Mouse (Mus musculus) neural tube, embryonic 14.5 days (tissue): ENCODE results near the gene Dlgap5. TPM values are rescaled to one million over a fixed set of nuclear protein-coding genes. Genes with fewer than 3 reads are reported as not detected.
A peak's percentile ranks its signal among the peaks of the same experiment; 100 is the strongest.

ENCODE experiments used
- ATAC-seq: fragments of 200-750 bp; cut with Nextera tagmentation; 2 replicates; pipeline ENCODE4 v1.8.0; 2017; ENCODE audit warnings: low read depth, mild to moderate bottlenecking, moderate TSS enrichment, moderate library complexity
- H3K27ac ChIP-seq: fragments of 300-500 bp; sonication (generic); 2 replicates; pipeline ENCODE4 v1.5.1; 2014; ENCODE audit warnings: low read depth, mild to moderate bottlenecking, control low read depth, low read length, moderate library complexity, mixed read lengths
- H3K27me3 ChIP-seq: fragments of 300-500 bp; sonication (generic); 2 replicates; pipeline ENCODE4 v1.6.1; 2014; ENCODE audit warnings: low read length; ENCODE audit not compliant: control insufficient read depth, insufficient read depth
- H3K36me3 ChIP-seq: fragments of 300-500 bp; sonication (generic); 2 replicates; pipeline ENCODE4 v1.6.1; 2014; ENCODE audit warnings: low read length, mixed read lengths; ENCODE audit not compliant: control insufficient read depth, insufficient read depth
- H3K4me1 ChIP-seq: fragments of 300-500 bp; sonication (generic); 2 replicates; pipeline ENCODE4 v1.6.1; 2014; ENCODE audit warnings: low read length; ENCODE audit not compliant: control insufficient read depth, insufficient read depth
- H3K4me2 ChIP-seq: fragments of 300-500 bp; sonication (generic); 2 replicates; pipeline ENCODE4 v1.6.1; 2014; ENCODE audit warnings: mild to moderate bottlenecking, low read depth, low read length, control low read depth
- H3K4me3 ChIP-seq: fragments of 300-500 bp; sonication (generic); 2 replicates; pipeline ENCODE4 v1.5.1; 2014; ENCODE audit warnings: low read depth, low read length, control low read depth, mixed read lengths
- H3K9ac ChIP-seq: fragments of 300-500 bp; sonication (generic); replicated peaks from 2 replicates; pipeline ENCODE4 v1.6.1; 2014; ENCODE audit warnings: low read depth, mild to moderate bottlenecking, control low read depth, low read length, mixed read lengths
- H3K9me3 ChIP-seq: fragments of 300-500 bp; sonication (generic); 2 replicates; pipeline ENCODE4 v1.6.1; 2016; ENCODE audit warnings: low read length; ENCODE audit not compliant: control insufficient read depth
- WGBS: fragments of 180-500 bp; shearing (Covaris S2); extraction: QIAGEN DNeasy Blood & Tissue Kit; methylation state at CpG from one replicate; pipeline ENCODE4 v1.1.7; 2014; 5-methylcytosine and 5-hydroxymethylcytosine counted together
- polyA plus RNA-seq: library from polyadenylated mRNA; unstranded; fragments of >200 nt; fragmentation: Nextera tagmentation; extraction: Ambion mirVana; gene quantifications from 2 replicates; pipeline ENCODE4 v1.2.1, GENCODE M21; 2014

Gene Dlgap5
- polyA plus RNA-seq, 1 experiment from 2014 or later, result 4.0 TPM

DNA sequence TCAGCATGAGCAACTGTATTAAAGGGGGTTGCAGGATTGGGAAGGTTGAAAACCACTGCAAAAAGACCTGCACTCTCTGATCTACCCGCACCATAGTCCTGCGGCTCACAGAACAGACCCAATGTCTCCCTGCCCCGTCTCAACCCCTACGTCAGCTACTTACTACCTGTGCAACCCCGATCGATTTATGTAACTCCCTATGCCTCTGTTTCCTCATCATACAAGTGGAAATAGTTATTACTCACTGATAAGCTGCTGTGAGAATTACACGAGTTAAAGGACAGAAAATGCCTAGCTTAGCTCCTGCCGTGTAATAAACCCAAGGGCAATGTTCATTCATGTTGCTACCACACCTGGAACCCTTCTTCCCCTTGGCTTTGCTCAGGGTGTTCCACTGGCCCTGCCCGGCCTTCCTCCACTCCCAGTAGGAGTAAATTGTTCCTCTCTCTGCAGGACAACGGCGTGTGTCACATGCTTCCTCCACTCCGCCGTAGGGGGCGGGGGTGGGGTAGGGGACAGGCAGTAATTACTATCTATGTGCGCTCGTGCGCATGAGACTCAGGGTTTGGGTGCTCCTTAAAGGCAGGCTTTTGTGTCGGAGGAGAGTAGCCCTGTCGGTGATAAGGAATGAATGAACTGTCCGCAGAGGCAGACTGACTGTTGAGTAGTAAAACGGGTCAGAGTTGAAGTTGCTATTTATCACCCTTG, 53.3 kb downstream of the Dlgap5 start:
- no peaks in the 10 kb centered on the region for H3K36me3 ChIP-seq
- 36% methylated on average over 21 of the region's 21 CpGs for WGBS
- H3K4me1 ChIP-seq, result 0 out of 2 replicates have a peak, but pooled peaks cover 5% of the 10 kb centered on the region
- peak overlapping the region; percentile 5; the same call in 1 of the 2 replicates for H3K4me3 ChIP-seq
- H3K9ac ChIP-seq, result no peak overlapping the region
- peak; percentile 26; the same call in 1 of the 2 replicates for ATAC-seq
- no peak overlapping the region for H3K27ac ChIP-seq
- H3K9me3 ChIP-seq, result no peaks in the 10 kb centered on the region
- peak overlapping the region; percentile 38 for H3K4me2 ChIP-seq
- H3K27me3 ChIP-seq, result no peaks in the 10 kb centered on the region

DNA sequence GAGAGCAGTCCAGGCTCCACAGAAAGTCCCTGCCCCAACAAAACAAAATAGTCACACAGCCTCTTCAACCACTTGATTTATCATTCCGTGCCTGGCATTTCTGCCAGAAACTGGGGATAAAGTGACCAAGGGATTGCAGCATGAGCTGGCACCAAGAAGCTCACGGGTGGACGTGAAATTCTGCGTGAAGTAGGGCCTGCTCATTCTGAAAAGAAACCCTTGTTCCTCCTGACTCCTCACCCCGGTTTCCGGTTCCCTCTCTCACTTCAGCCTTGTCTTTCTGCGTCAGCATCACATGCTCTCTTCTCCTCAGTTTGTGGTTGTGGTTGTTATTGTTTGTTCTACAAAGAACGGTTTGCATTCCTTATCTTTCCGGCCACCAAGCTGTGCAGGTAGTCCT, 56.3 kb downstream of the Dlgap5 start:
- H3K4me1 ChIP-seq, result 0 out of 2 replicates have a peak, but pooled peaks cover 5% of the 10 kb centered on the region
- WGBS, result 87% methylated on average over 9 of the region's 9 CpGs
- no peak overlapping the region for H3K9ac ChIP-seq
- no peak overlapping the region for H3K4me2 ChIP-seq
- no peaks in the 10 kb centered on the region for H3K9me3 ChIP-seq
- no peak for ATAC-seq
- no peaks in the 10 kb centered on the region for H3K27me3 ChIP-seq
- H3K27ac ChIP-seq, result no peak overlapping the region
- no peaks in the 10 kb centered on the region for H3K36me3 ChIP-seq
- H3K4me3 ChIP-seq, result no peak overlapping the region

DNA sequence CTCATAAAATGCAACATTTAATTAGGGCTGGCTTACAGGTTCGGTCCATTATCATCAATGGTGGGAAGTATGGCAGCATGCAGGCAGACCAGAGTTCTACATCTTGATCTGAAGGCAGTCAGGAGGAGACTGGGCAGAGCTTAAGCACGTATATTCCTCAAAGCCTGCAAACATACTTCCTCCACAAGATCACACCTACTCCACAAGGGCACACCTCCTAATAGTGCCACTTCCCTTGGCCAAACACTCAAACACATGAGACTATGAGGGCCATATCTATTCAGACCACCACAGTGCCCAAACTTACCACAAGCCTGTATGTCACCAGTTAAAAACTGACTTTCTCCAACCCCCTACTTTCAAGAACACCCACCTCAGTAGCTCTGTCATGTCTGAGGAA, 56.8 kb downstream of the Dlgap5 start:
- WGBS, result 93% methylated on average over 2 of the region's 2 CpGs
- Histone ChIP-seq H3K4me2 (no peak overlapping the region), H3K4me3 (no peak overlapping the region), H3K36me3 (no peaks in the 10 kb centered on the region), H3K27ac (no peak overlapping the region), H3K9me3 (no peaks in the 10 kb centered on the region), H3K9ac (no peak overlapping the region), H3K27me3 (no peaks in the 10 kb centered on the region), H3K4me1 (0 out of 2 replicates have a peak, but pooled peaks cover 5% of the 10 kb centered on the region)
- no peak for ATAC-seq

DNA sequence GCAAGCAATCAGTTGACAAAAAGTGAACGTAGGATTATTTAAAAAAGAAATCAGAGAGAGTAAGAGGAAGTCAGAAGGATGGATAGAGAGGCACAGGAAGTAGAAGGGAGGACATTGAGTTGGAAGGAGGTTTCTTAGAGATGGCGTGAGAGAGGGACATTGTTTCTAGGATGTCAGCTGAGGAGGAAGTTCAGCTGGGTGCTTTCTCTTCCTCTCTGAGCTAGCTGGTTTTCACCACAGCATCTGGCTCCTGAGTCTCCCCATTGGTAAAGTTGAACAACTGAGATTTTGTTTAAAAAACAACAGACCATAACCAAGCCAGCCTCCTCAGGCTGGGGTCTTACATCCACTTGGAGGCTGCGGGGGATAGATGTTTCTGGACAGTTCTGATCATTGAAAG, 58.6 kb downstream of the Dlgap5 start:
- Histone ChIP-seq H3K27me3 (no peaks in the 10 kb centered on the region), H3K4me1 (no peaks in the 10 kb centered on the region), H3K9me3 (no peaks in the 10 kb centered on the region), H3K4me2 (no peak overlapping the region), H3K36me3 (no peaks in the 10 kb centered on the region), H3K27ac (no peak overlapping the region), H3K9ac (no peak overlapping the region), H3K4me3 (no peak overlapping the region)
- no peak for ATAC-seq
- 77% methylated on average over 3 of the region's 3 CpGs for WGBS

- H3K4me1 ChIP-seq, result no peaks in the 10 kb centered on the region
- H3K4me2 ChIP-seq, result no peak overlapping the region
- H3K9me3 ChIP-seq, result no peaks in the 10 kb centered on the region
- H3K27me3 ChIP-seq, result no peaks in the 10 kb centered on the region
- H3K9ac ChIP-seq, result no peak overlapping the region
- H3K4me3 ChIP-seq, result no peak overlapping the region
- H3K27ac ChIP-seq, result no peak overlapping the region
- no peak for ATAC-seq
- WGBS, result 84% methylated on average over 3 of the region's 3 CpGs
- no peaks in the 10 kb centered on the region for H3K36me3 ChIP-seq
Measured at GRCm38 (mm10) chr14:47356622-47357021, 61.6 kb downstream of the Dlgap5 start.

DNA sequence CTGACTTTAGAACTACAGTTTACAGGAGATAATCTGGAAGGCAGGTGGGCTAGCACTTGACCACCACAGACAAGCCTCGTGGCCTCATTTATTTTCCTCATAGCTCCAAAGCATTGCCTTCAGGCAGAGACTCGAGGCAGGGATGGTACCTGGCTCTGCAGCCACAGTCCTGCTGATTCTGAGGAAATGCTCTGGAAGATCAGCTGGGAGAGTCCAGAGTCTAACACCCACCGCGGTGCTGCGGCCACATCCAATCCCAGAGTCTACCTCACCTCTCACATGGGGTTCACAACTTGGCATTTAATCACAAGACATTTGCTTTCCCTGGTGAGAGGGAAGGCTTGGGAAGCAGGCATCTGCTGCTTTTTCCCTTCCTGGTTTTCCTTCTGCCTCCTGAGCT, 63.3 kb downstream of the Dlgap5 start:
- no peaks in the 10 kb centered on the region for H3K4me1 ChIP-seq
- no peaks in the 10 kb centered on the region for H3K36me3 ChIP-seq
- no peak for ATAC-seq
- H3K27ac ChIP-seq, result no peak overlapping the region
- H3K9me3 ChIP-seq, result no peaks in the 10 kb centered on the region
- H3K27me3 ChIP-seq, result no peaks in the 10 kb centered on the region
- H3K4me2 ChIP-seq, result no peak overlapping the region
- H3K9ac ChIP-seq, result no peak overlapping the region
- 80% methylated on average over 5 of the region's 5 CpGs for WGBS
- H3K4me3 ChIP-seq, result no peak overlapping the region

GRCm38 (mm10) chr14:47354111-47354577, 64.1 kb downstream of the Dlgap5 start:
- H3K9ac ChIP-seq, result no peak overlapping the region
- no peaks in the 10 kb centered on the region for H3K9me3 ChIP-seq
- no peak overlapping the region for H3K4me3 ChIP-seq
- H3K27me3 ChIP-seq, result no peaks in the 10 kb centered on the region
- H3K36me3 ChIP-seq, result no peaks in the 10 kb centered on the region
- H3K4me1 ChIP-seq, result no peaks in the 10 kb centered on the region
- 68% methylated on average over 8 of the region's 8 CpGs for WGBS
- no peak for ATAC-seq
- H3K4me2 ChIP-seq, result no peak overlapping the region
- no peak overlapping the region for H3K27ac ChIP-seq

DNA sequence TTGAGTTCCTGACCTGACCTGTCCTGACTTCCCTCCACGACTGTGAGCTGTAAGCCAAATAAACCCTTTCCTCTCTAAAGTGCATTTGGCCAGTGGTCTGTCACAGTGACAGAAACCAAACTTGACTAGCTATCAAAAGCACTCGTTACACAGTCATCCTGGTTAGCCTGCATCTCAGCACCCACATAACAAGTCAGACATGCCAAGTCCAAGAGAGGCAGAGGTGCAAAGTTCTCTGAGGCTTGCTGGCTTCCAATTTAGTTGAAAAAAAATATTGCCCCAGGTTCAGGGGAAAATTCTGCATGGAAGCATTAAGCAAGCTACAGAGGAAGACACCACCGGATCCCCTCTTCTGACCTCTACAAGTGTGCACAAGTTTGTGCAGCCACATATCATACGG, 65.0 kb downstream of the Dlgap5 start:
- 89% methylated on average over 4 of the region's 4 CpGs for WGBS
- Histone ChIP-seq H3K36me3 (no peaks in the 10 kb centered on the region), H3K27me3 (no peaks in the 10 kb centered on the region), H3K4me1 (no peaks in the 10 kb centered on the region), H3K9ac (no peak overlapping the region), H3K4me2 (no peak overlapping the region), H3K9me3 (no peaks in the 10 kb centered on the region), H3K4me3 (no peak overlapping the region), H3K27ac (no peak overlapping the region)
- no peak for ATAC-seq

- no peak overlapping the region for H3K4me3 ChIP-seq
- no peaks in the 10 kb centered on the region for H3K27me3 ChIP-seq
- no peak overlapping the region for H3K27ac ChIP-seq
- no peak for ATAC-seq
- no peak overlapping the region for H3K9ac ChIP-seq
- H3K4me1 ChIP-seq, result no peaks in the 10 kb centered on the region
- no peaks in the 10 kb centered on the region for H3K9me3 ChIP-seq
- no peaks in the 10 kb centered on the region for H3K36me3 ChIP-seq
- 94% methylated on average over 10 of the region's 10 CpGs for WGBS
- H3K4me2 ChIP-seq, result no peak overlapping the region
Measured at GRCm38 (mm10) chr14:47352272-47352671, 65.9 kb downstream of the Dlgap5 start.
